Mouse (Mus musculus) ES-Bruce4 (cell line): ENCODE data around the gene Vmn1r179. TPM values are rescaled to one million over a fixed set of nuclear protein-coding genes. Genes with fewer than 3 reads are reported as not detected.
"Not testable (repeated sequence)": the region's sequence is repeated elsewhere in the genome, so short reads cannot be mapped to it uniquely, and the experiment has no call there.

ENCODE experiments used
- H3K27ac ChIP-seq: 2 replicates; pipeline ENCODE4 v1.5.1; 2012; ENCODE audit warnings: low read length, inconsistent platforms; ENCODE audit not compliant: insufficient read depth
- H3K27me3 ChIP-seq: 2 replicates; pipeline ENCODE4 v1.6.1; 2012; ENCODE audit warnings: mild to moderate bottlenecking, low read length, inconsistent platforms; ENCODE audit not compliant: control insufficient read depth, poor library complexity, insufficient read depth, severe bottlenecking
- H3K36me3 ChIP-seq: 2 replicates; pipeline ENCODE4 v1.6.1; 2012; ENCODE audit warnings: inconsistent platforms, mild to moderate bottlenecking, low read length, moderate library complexity; ENCODE audit not compliant: control insufficient read depth, poor library complexity, insufficient read depth, severe bottlenecking
- H3K4me1 ChIP-seq: one replicate; pipeline ENCODE4 v1.8.1; 2011; ENCODE audit warnings: low read length; ENCODE audit not compliant: control insufficient read depth, insufficient read depth
- H3K4me3 ChIP-seq: 2 replicates; pipeline ENCODE4 v1.5.1; 2011; ENCODE audit warnings: low read depth, mild to moderate bottlenecking, low read length
- H3K9ac ChIP-seq: 2 replicates; pipeline ENCODE4 v1.6.1; 2012; ENCODE audit warnings: low read depth, mild to moderate bottlenecking, inconsistent platforms; ENCODE audit not compliant: poor library complexity, severe bottlenecking
- H3K9me3 ChIP-seq: replicated peaks from 2 replicates; pipeline ENCODE4 v1.6.1; 2012; ENCODE audit warnings: mild to moderate bottlenecking, low read length, inconsistent platforms; ENCODE audit not compliant: control insufficient read depth, poor library complexity, insufficient read depth, severe bottlenecking
- CTCF ChIP-seq: IDR thresholded peaks from one replicate; pipeline ENCODE4 v1.8.1; 2011; ENCODE audit warnings: low read depth, low read length
- EP300 ChIP-seq: IDR thresholded peaks from 2 replicates; pipeline ENCODE4 v1.6.1; 2011; ENCODE audit warnings: low read depth, low read length; ENCODE audit not compliant: insufficient read depth
- POLR2A ChIP-seq: IDR thresholded peaks from one replicate; pipeline ENCODE4 v1.8.1; 2011; ENCODE audit warnings: low read length; ENCODE audit not compliant: insufficient read depth
- polyA plus RNA-seq: library from polyadenylated mRNA; stranded (reverse); fragments of >200 nt; gene quantifications from 2 replicates; pipeline ENCODE4 v1.2.4, GENCODE M21; 2011; ENCODE audit warnings: low read depth; ENCODE audit not compliant: missing spikeins, insufficient read depth, insufficient read length

The Vmn1r179 gene
- not detected in 2 replicates for polyA plus RNA-seq

- H3K4me3 ChIP-seq: no peak within 1 kb of the TSS
- no peaks in the 10 kb centered on the region for H3K9me3 ChIP-seq
- no peak within 1 kb of the TSS for H3K9ac ChIP-seq
- no peaks in the 10 kb centered on the region for H3K4me1 ChIP-seq
- H3K27ac ChIP-seq: no peak within 1 kb of the TSS
- no peaks in the 10 kb centered on the region for H3K36me3 ChIP-seq
- no peaks in the 10 kb centered on the region; the same call in 1 of the 2 replicates for H3K27me3 ChIP-seq
- TF ChIP-seq POLR2A (no peak), CTCF (no peak), EP300 (no peak)
Observed at GRCm38 (mm10) chr7:23926678-23927077, at the start of gene Vmn1r179. TSS of gene Vmn1r179 (plus strand) at chr7:23926978.

GRCm38 (mm10) chr7:23891709-23892108, 35.1 kb upstream of the Vmn1r179 start, which contains the start of gene Vmn1r178:
TSS of gene Vmn1r178 (plus strand) at chr7:23892009.
- Histone ChIP-seq H3K4me3 (no peak within 1 kb of the TSS), H3K27me3 (no peaks in the 10 kb centered on the region), H3K27ac (no peak within 1 kb of the TSS), H3K9me3 (no peaks in the 10 kb centered on the region), H3K4me1 (no peaks in the 10 kb centered on the region), H3K9ac (no peak within 1 kb of the TSS), H3K36me3 (no peaks in the 10 kb centered on the region)
- no peak for TF ChIP-seq POLR2A
- no peak for TF ChIP-seq CTCF
- TF ChIP-seq EP300: no peak

- TF ChIP-seq CTCF (no peak), EP300 (no peak), POLR2A (no peak)
- Histone ChIP-seq H3K9ac (no peak within 1 kb of the TSS), H3K36me3 (no peaks in the 10 kb centered on the region)
Observed at GRCm38 (mm10) chr7:23950332-23950731, 23.6 kb downstream of the Vmn1r179 start, which contains the start of gene Vmn1r180. TSS of gene Vmn1r180 (plus strand) at chr7:23950632.

GRCm38 (mm10) chr7:23968044-23968443, 41.3 kb downstream of the Vmn1r179 start:
- H3K36me3 ChIP-seq, H3K27me3 ChIP-seq, H3K27ac ChIP-seq, H3K9me3 ChIP-seq, H3K4me3 ChIP-seq, H3K4me1 ChIP-seq, H3K9ac ChIP-seq: not testable (repeated sequence)

More at GRCm38 (mm10) chr7:23950332-23950731, 23.6 kb downstream of the Vmn1r179 start, which contains the start of gene Vmn1r180:
- Histone ChIP-seq H3K27ac (no peak within 1 kb of the TSS), H3K4me3 (no peak within 1 kb of the TSS), H3K9me3 (no peaks in the 10 kb centered on the region), H3K4me1 (no peaks in the 10 kb centered on the region), H3K27me3 (no peaks in the 10 kb centered on the region)

GRCm38 (mm10) chr7:23974315-23974714, 47.5 kb downstream of the Vmn1r179 start, which contains the start of gene Vmn1r181:
TSS of gene Vmn1r181 (plus strand) at chr7:23974615.
- H3K9ac ChIP-seq, H3K4me1 ChIP-seq, H3K36me3 ChIP-seq, H3K27me3 ChIP-seq, H3K9me3 ChIP-seq, H3K27ac ChIP-seq, H3K4me3 ChIP-seq: not testable (repeated sequence)

Other genes starting within 250 kb of the Vmn1r179 start
- gene Vmn1r173, start 226.3 kb upstream of the Vmn1r179 start, polyA plus RNA-seq: not detected in 2 replicates
- gene Vmn1r174, start 174.7 kb upstream of the Vmn1r179 start, polyA plus RNA-seq: not detected in 2 replicates
- gene Vmn1r175, start 116.3 kb upstream of the Vmn1r179 start, polyA plus RNA-seq: 0.23 TPM in 1 of 2 replicates, not detected in the other
- gene Vmn1r176, start 89.6 kb upstream of the Vmn1r179 start, polyA plus RNA-seq: not detected in 2 replicates
- not detected in 2 replicates for gene Vmn1r177, start 60.5 kb upstream of the Vmn1r179 start, polyA plus RNA-seq
- not detected in 2 replicates for gene Vmn1r178, start 35.0 kb upstream of the Vmn1r179 start, polyA plus RNA-seq
- gene Vmn1r180, start 23.7 kb downstream of the Vmn1r179 start, polyA plus RNA-seq: not detected in 2 replicates
- 0.15 TPM in 1 of 2 replicates, not detected in the other for gene Vmn1r181, start 47.6 kb downstream of the Vmn1r179 start, polyA plus RNA-seq
- gene V1rd19, start 74.7 kb downstream of the Vmn1r179 start, polyA plus RNA-seq: not detected in 2 replicates
- not detected in 2 replicates for gene Vmn1r183, start 126.3 kb downstream of the Vmn1r179 start, polyA plus RNA-seq
- 16.9 and 18.2 TPM in 2 replicates for gene Zfp180, start 154.9 kb downstream of the Vmn1r179 start, polyA plus RNA-seq
- 1.3 and 1.4 TPM in 2 replicates for gene Zfp112, start 185.3 kb downstream of the Vmn1r179 start, polyA plus RNA-seq
- gene Zfp235, start 207.2 kb downstream of the Vmn1r179 start, polyA plus RNA-seq: 3.9 and 4.6 TPM in 2 replicates
- gene Zfp114, start 248.1 kb downstream of the Vmn1r179 start, polyA plus RNA-seq: 0.84 and 1.9 TPM in 2 replicates